Mouse (Mus musculus): ENCODE data around the gene Zfp105.

The Zfp105 gene

DNA sequence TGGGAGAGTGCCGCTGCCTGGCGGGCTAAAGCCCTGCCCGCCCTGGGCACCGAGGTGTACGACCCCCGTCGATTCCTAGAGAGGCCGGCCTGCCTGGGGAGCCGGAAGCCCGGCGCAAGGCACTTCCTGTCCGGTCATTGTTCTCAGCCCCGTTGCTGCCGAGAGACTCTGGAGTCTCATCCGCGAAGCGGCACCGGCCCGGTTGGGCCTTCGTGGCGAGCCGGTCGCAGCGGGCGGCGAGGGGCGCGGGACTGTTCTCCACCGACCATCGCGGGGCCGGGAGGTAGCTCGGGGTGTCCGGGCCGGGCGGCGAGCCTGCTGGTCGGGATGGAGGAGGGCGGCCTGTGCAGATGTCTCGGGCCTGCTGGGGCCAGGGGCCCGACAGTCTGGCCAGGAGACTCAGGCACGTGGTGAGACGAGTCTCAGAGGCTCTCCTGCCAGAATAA lies at the start of gene Zfp105:
Gene Zfp105 (plus strand): TSS at position 137 of the 446 bp plus-strand sequence.
- DNase-seq: peak; percentile 97

DNA sequence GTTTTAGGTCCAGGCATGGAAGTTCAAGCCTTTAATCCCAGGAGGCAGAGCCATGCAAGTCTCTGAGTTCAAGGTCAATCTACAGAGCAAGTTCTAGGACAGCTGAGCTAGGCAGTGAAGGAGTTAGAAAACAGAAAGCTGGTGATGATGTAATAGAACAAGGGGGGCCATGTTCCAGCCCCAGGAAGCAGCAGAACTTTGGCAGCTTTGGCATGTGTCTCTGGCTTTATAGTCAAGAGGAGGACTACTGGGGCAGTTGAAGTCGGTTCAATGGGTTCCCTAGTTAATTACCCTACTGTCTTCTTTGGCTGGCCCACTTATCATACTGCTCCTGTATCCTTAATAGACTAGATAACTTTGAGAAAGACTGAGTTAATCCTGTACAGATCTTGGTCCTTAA lies 48.2 kb upstream of the Zfp105 start:
- DNase-seq: no peak

DNA sequence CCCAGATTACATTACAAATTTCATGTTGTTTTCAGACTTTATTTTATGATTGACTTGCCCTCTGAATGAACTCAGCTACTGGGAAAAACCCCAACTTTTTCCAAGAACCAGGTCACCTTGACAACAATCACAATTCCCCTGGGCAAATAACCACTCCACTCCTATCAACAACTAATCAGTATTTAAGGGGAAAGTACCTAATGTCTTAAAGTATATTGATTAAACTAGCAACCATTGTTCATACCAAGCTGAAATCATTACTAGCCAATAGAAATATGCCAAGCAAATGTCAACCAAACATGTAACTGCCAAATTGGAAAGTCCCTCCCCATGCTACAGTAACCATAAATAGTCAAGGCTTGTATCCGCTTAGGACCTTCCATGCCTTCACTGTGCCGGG lies 47.7 kb upstream of the Zfp105 start:
- DNase-seq: no peak

DNA sequence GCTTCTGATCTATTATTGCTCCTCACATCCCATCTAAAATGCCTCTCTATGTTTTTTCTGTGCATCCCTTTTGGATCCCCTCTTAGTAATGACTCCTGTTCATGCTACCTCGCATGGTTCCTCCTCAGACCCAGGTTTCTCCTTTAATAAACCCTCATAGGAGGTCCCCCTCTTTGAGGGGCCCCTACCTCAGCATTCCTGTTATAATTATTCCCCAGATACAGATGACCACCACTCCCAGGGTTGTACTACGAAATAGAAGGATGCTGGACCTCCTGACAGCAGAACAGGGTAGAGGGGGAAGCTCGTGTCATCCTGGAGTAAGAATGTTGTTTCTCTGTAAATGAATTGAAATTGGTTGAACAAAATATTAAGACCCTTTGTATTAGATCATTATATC lies 37.5 kb upstream of the Zfp105 start, which contains the start of gene Zkscan7:
Gene Zkscan7 (plus strand): TSS at position 301 of the 400 bp plus-strand sequence.
- DNase-seq: no peak

DNA sequence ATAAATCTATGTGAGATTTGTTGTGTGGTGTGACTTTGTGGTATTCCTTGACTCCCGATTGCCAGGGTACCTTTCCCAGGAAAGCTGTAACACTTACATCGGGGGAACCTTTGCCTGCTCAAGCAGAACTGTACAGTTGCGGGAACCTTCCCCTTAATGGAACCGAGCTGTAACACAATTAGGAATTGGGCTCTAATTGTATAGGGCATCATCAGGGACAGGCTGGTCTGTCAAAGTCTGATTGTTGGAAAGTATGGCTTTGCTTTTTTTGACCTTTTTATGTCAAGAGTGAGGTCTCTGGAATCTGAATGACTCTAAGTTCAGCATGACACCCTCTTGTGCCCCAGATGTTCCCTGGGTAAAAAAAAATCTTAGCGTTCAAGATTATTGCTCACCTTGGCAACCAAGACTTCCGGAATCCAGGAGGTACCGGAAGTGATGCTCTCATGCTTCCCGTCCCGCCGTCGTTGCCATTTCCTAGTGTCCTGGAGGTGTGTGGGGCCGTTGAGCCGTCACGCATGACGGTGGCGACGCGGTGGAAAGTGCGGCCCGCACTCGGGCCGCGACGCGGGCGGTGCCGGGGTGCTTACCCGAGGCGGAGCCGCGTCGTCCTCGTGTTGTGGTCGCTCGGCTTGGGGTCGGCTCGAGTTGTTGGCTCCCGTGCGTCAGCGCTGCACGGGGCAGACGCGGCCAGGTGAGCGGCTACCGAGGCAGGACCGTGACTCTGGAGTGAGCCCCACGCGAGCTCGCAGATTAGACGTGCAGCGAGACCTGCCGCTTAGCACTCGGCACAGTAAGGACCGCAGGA lies 36.3 kb upstream of the Zfp105 start:
- DNase-seq: peak; percentile 96

DNA sequence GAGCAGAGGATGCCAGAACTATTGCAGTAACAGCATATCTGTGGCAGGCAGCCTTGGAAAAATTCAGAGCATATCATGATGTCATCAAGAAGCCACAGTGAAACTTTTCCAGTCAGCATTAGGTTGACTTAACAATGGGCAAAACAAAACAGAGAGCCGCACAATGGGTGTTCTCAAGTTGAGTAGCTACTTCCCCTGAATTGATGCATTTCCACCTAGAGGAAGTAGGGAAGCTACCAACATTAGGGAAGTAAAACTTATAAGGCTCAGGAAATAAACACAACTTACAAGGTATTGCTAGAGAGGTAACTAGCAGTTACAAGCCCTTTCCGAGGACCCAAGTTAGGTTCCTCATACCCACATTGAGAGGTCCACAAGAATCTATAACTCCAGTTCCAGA lies 21.8 kb upstream of the Zfp105 start:
- no peak for DNase-seq

DNA sequence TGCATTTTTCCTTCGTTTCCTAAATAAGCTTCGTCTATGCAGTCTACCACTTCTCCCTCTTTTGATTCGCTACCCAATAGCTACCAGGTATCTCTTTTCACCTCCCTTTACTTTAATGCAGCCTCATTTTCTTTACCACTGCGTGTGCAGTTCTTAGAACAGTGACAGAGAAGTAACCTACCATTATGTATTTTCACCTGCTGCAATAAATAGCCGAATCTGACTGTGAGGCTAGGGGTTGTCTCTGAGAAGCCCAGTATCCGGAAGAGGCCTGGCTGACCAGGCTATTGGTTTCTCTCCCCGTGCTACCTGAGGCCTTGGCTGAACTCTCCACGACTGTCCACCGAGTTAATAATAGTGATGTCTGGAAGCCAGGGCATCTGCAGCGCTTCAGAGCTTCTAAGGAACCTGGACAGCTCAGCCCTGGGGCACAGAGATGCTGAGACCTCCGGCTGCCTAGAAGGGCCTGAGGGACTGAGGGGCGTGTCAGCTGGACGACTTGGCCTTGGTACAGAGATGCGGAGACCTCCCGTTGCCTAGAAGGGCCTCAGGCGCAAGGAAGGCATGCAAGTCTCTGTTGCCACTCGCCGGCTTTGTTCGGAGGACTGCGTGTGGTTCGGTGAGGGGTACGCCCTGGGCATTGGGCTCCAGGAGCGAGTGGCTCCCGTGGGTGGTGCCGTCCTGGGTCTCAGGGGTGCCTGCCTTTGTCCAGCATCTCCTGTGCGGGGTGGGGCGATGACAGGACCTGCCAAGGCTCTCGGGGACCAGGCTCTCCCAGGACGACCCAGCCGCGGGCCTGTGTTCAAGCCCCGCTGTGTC lies 19.9 kb upstream of the Zfp105 start:
- DNase-seq: peak; percentile 95

DNA sequence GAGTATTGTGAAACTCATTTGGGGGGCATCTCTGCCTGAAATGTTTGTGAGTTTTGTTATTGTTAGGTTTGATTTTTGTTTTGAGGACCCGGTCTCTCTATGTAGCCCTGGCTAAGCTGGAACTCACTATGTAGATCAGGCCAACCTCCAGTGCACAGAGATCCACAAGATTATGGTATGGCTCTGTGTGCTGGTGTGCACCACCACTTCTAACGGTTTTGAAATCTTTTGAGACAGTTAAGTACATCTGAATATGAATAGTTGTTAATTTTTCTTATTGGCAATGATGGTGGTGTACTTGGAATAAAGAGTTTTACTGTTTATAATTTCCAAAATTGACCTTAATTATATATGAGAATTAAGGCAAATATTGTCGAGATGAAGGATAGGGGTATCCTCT lies 436 bp upstream of the Zfp105 start:
- peak; percentile 79 for DNase-seq

DNA sequence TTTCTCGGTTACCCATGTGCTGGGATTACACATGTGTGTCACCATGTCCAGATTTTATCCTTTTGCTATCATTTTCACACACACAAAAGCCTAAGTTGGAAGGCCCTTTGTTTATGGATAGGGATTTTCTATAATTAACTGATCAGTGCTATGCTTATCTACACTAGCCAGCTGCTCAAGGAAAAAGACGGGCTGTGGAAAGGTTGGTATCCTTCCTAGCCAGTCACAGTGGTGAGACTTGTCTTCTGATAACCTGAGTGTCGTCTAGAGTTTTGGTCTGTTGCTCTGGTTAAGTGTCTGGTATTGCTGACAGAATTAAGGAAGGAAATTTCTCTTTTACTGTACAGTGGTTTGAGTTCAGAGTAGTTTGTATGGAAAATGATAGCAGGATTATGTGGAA lies 6.0 kb downstream of the Zfp105 start:
- DNase-seq: no peak

DNA sequence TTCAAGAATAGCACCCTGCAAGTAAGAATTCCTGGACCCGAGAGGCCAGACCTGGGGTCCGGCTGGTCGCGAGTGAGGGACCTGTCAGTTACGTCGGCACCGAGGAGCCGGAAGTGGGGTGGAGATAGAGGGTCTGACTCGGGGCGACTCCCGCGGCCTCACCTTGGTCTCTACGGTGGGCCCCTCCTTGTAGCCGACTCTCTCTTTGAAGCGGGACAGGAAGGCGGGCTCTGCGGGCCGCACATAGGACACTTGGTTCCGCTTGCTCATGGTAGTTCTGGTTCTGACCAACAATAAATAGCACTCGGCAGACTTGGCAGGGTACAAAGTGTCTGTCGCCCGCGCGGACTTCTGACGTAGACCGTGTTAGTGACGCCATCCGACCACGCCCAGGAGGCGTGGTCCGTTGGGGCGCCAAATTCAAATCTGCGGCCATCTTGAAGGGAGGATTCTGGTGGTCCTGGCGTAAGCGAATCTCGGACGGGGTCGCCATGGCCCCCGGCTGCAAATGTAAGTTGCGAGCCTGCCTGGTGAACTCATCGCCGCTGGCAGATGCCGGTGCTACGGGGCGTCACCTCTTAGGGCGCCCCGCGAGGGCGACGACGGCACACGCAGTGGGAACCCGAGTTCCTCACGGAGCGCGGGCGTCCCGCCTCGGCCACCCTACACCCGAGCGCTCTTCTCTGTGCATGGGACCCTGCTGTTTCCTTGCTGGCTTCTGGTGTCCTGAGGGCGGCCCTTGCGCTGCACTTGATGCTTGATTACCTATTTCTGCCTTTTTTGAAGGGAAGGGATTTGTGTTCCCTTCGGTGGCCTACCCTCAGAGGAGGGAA lies 28.0 kb downstream of the Zfp105 start, which contains the start of the genes 1110059G10Rik and Kif15:
Gene 1110059G10Rik (minus strand): TSS at position 358 of the 833 bp plus-strand sequence.
Gene Kif15 (plus strand): TSS at position 404 of the 833 bp plus-strand sequence.
- peak; percentile 98 for DNase-seq
